Mouse (Mus musculus) kidney, postnatal 0 days (tissue): ENCODE measurements around the gene Arfgef2. TPM values are rescaled to one million over a fixed set of nuclear protein-coding genes. Genes with fewer than 3 reads are reported as not detected.

ENCODE experiments used
- ATAC-seq: fragments of 200-750 bp; cut with Nextera tagmentation; replicated peaks from 2 replicates; pipeline ENCODE4 v1.8.0; 2017; ENCODE audit warnings: low read depth, moderate number of reproducible peaks, moderate TSS enrichment, moderate library complexity; ENCODE audit not compliant: low FRiP score
- DNase-seq: peaks from one replicate; pipeline ENCODE4 v3.0.0-alpha.2; 2016; ENCODE audit warnings: low spot score
- H3K27ac ChIP-seq: fragments of 300-500 bp; sonication (generic); 2 replicates; pipeline ENCODE4 v1.5.1; 2014; ENCODE audit warnings: mild to moderate bottlenecking
- H3K27me3 ChIP-seq: fragments of 300-500 bp; sonication (generic); 2 replicates; pipeline ENCODE4 v1.6.1; 2014; ENCODE audit warnings: low read length, mixed read lengths; ENCODE audit not compliant: insufficient read depth
- H3K36me3 ChIP-seq: fragments of 300-500 bp; sonication (generic); 2 replicates; pipeline ENCODE4 v1.6.1; 2014; ENCODE audit warnings: low read length, mixed read lengths; ENCODE audit not compliant: insufficient read depth
- H3K4me1 ChIP-seq: fragments of 300-500 bp; sonication (generic); replicated peaks from 2 replicates; pipeline ENCODE4 v1.6.1; 2014; ENCODE audit warnings: antibody characterized with exemption, low read length, mixed read lengths; ENCODE audit not compliant: insufficient read depth
- H3K4me2 ChIP-seq: fragments of 300-500 bp; sonication (generic); 2 replicates; pipeline ENCODE4 v1.6.1; 2014; ENCODE audit warnings: mild to moderate bottlenecking, low read length, moderate library complexity, mixed read lengths
- H3K4me3 ChIP-seq: fragments of 300-500 bp; sonication (generic); replicated peaks from 2 replicates; pipeline ENCODE4 v1.5.1; 2014; ENCODE audit warnings: low read depth, low read length
- H3K9ac ChIP-seq: fragments of 300-500 bp; sonication (generic); 2 replicates; pipeline ENCODE4 v1.6.1; 2014; ENCODE audit warnings: low read depth, low read length
- H3K9me3 ChIP-seq: fragments of 300-500 bp; sonication (generic); replicated peaks from 2 replicates; pipeline ENCODE4 v1.6.1; 2016; ENCODE audit warnings: low read length, inconsistent platforms, mixed read lengths
- CTCF ChIP-seq: IDR thresholded peaks from 2 replicates; pipeline ENCODE4 v1.5.1; 2016; ENCODE audit warnings: antibody characterized with exemption, low read depth, mild to moderate bottlenecking, moderate library complexity
- WGBS: fragments of 180-500 bp; shearing (Covaris S2); extraction: QIAGEN DNeasy Blood & Tissue Kit; methylation state at CpG from one replicate; pipeline ENCODE4 v1.1.7; 2014; 5-methylcytosine and 5-hydroxymethylcytosine counted together
- polyA plus RNA-seq: library from polyadenylated mRNA; unstranded; fragments of >200 nt; fragmentation: Nextera tagmentation; extraction: Ambion mirVana; gene quantifications from 2 replicates; pipeline ENCODE4 v1.2.1, GENCODE M21; 2015

Arfgef2 gene
- polyA plus RNA-seq, 1 experiment from 2014 or later: 4.3 TPM

- WGBS: 89% methylated on average over 9 of the region's 9 CpGs
- no peak for ATAC-seq
- no peak for TF ChIP-seq CTCF
Observed at GRCm38 (mm10) chr2:166818463-166819143, 13.2 kb downstream of the Arfgef2 start.

GRCm38 (mm10) chr2:166819849-166820248, 14.5 kb downstream of the Arfgef2 start:
- no peak overlapping the region for H3K9ac ChIP-seq
- H3K4me2 ChIP-seq: no peak overlapping the region
- ATAC-seq (no peak), DNase-seq (no peak)
- H3K9me3 ChIP-seq: no peaks in the 10 kb centered on the region
- H3K4me1 ChIP-seq: 0 out of 2 replicates have a peak, but pooled peaks cover 4% of the 10 kb centered on the region
- TF ChIP-seq CTCF: no peak
- no peaks in the 10 kb centered on the region for H3K27me3 ChIP-seq
- H3K27ac ChIP-seq: no peak overlapping the region
- no peak overlapping the region for H3K4me3 ChIP-seq
- no peaks in the 10 kb centered on the region for H3K36me3 ChIP-seq
- WGBS: 82% methylated on average over 8 of the region's 8 CpGs

More at GRCm38 (mm10) chr2:166818463-166819143, 13.2 kb downstream of the Arfgef2 start:
- H3K4me3 ChIP-seq: no peak overlapping the region
- H3K36me3 ChIP-seq: no peaks in the 10 kb centered on the region
- no peaks in the 10 kb centered on the region for H3K27me3 ChIP-seq
- H3K9me3 ChIP-seq: no peaks in the 10 kb centered on the region
- no peak overlapping the region for H3K4me2 ChIP-seq
- 0 out of 2 replicates have a peak, but pooled peaks cover 4% of the 10 kb centered on the region for H3K4me1 ChIP-seq
- no peak overlapping the region for H3K9ac ChIP-seq
- no peak for DNase-seq
- no peak overlapping the region for H3K27ac ChIP-seq

- TF ChIP-seq CTCF: no peak
- no peaks in the 10 kb centered on the region for H3K27me3 ChIP-seq
- H3K4me2 ChIP-seq: no peak overlapping the region
- DNase-seq: peak; percentile 8
- H3K36me3 ChIP-seq: no peaks in the 10 kb centered on the region
- H3K9ac ChIP-seq: no peak overlapping the region
- no peak overlapping the region for H3K4me3 ChIP-seq
- H3K27ac ChIP-seq: no peak overlapping the region
- no peaks in the 10 kb centered on the region for H3K9me3 ChIP-seq
- 0 out of 2 replicates have a peak, but pooled peaks cover 4% of the 10 kb centered on the region for H3K4me1 ChIP-seq
- ATAC-seq: 0 out of 2 replicates have a peak, but pooled peaks have one; percentile 10
- whole genome bisulfite sequencing: 26% methylated on average over 2 of the region's 2 CpGs
Observed at GRCm38 (mm10) chr2:166820844-166821243, 15.5 kb downstream of the Arfgef2 start.

GRCm38 (mm10) chr2:166821406-166821805, 16.0 kb downstream of the Arfgef2 start:
- no peak overlapping the region for H3K4me3 ChIP-seq
- DNase-seq (no peak), ATAC-seq (no peak)
- no peak overlapping the region for H3K27ac ChIP-seq
- 0 out of 2 replicates have a peak, but pooled peaks cover 4% of the 10 kb centered on the region for H3K4me1 ChIP-seq
- no peaks in the 10 kb centered on the region for H3K27me3 ChIP-seq
- 69% methylated on average over 3 of the region's 3 CpGs for WGBS
- H3K36me3 ChIP-seq: no peaks in the 10 kb centered on the region
- H3K9me3 ChIP-seq: no peaks in the 10 kb centered on the region
- no peak overlapping the region for H3K9ac ChIP-seq
- TF ChIP-seq CTCF: no peak
- H3K4me2 ChIP-seq: no peak overlapping the region

- ATAC-seq (no peak), DNase-seq (no peak)
- H3K9me3 ChIP-seq: no peaks in the 10 kb centered on the region
- no peak for TF ChIP-seq CTCF
- no peak overlapping the region for H3K4me3 ChIP-seq
- H3K9ac ChIP-seq: no peak overlapping the region
- H3K27me3 ChIP-seq: no peaks in the 10 kb centered on the region
- no peak overlapping the region for H3K4me2 ChIP-seq
- H3K4me1 ChIP-seq: 0 out of 2 replicates have a peak, but pooled peaks cover 4% of the 10 kb centered on the region
- WGBS: 73% methylated on average over 10 of the region's 10 CpGs
- no peaks in the 10 kb centered on the region for H3K36me3 ChIP-seq
- no peak overlapping the region for H3K27ac ChIP-seq
Observed at GRCm38 (mm10) chr2:166822119-166822826, 16.9 kb downstream of the Arfgef2 start.

GRCm38 (mm10) chr2:166822901-166823300, 17.5 kb downstream of the Arfgef2 start:
- H3K36me3 ChIP-seq: no peaks in the 10 kb centered on the region

More at GRCm38 (mm10) chr2:166822901-166823300, 17.5 kb downstream of the Arfgef2 start:
- DNase-seq (no peak), ATAC-seq (no peak)
- 0 out of 2 replicates have a peak, but pooled peaks cover 4% of the 10 kb centered on the region for H3K4me1 ChIP-seq
- no peak for TF ChIP-seq CTCF
- no peak overlapping the region for H3K27ac ChIP-seq
- WGBS: 74% methylated on average over 2 of the region's 2 CpGs
- H3K9ac ChIP-seq: no peak overlapping the region
- H3K4me3 ChIP-seq: no peak overlapping the region
- H3K4me2 ChIP-seq: no peak overlapping the region
- no peaks in the 10 kb centered on the region for H3K9me3 ChIP-seq
- H3K27me3 ChIP-seq: no peaks in the 10 kb centered on the region
